Mouse (Mus musculus) cerebellum, adult 2 months (tissue): Measurements from ENCODE around the gene Gpd1l.

Experiments used
- CTCF ChIP-seq: fragments of 200-500 bp; IDR thresholded peaks from 2 replicates; pipeline ENCODE4 v1.5.1; 2011; ENCODE audit warnings: low read depth, mild to moderate bottlenecking, control low read depth, low read length, moderate library complexity, borderline replicate concordance; ENCODE audit not compliant: insufficient read depth
- POLR2A ChIP-seq: fragments of 200-500 bp; IDR thresholded peaks from 2 replicates; pipeline ENCODE4 v1.6.1; 2011; ENCODE audit warnings: low read length, control low read depth, borderline replicate concordance; ENCODE audit not compliant: insufficient read depth

GRCm38 (mm10) chr9:114933037-114933722, 607 bp downstream of the Gpd1l start:
- TF ChIP-seq CTCF (no peak), POLR2A (no peak)
